Mouse (Mus musculus) ES-Bruce4 (cell line): Measurements from ENCODE around the gene Tmc6.

Source experiments
- CTCF ChIP-seq: IDR thresholded peaks from one replicate; pipeline ENCODE4 v1.8.1; 2011; ENCODE audit warnings: low read depth, low read length
- EP300 ChIP-seq: IDR thresholded peaks from 2 replicates; pipeline ENCODE4 v1.6.1; 2011; ENCODE audit warnings: low read depth, low read length; ENCODE audit not compliant: insufficient read depth

DNA sequence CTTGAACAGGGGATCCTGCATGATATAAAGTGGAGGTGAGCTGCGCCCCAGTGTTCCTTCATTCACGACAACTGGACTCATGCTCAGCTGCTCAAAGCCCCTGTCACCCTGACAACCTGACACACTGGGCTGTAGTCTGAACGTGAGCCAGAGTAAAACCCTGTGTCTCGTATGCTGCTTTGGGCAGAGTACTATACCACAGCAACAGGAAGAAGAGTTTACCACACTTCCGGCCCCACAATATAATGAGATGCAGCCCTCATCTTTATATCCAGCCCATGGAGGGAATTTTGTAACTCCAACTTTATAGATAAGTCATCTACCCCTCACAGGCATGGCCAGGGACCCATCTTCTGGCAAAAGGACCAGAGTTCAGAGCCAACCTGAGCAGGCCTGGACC, 4.9 kb downstream of the Tmc6 start:
- TF ChIP-seq CTCF: no peak
- TF ChIP-seq EP300: no peak
